Mouse (Mus musculus) intestine, embryonic 14.5 days (tissue): ENCODE data around the gene Zkscan17. TPM values are rescaled to one million over a fixed set of nuclear protein-coding genes. Genes with fewer than 3 reads are reported as not detected.

Experiments used
- ATAC-seq: fragments of 200-750 bp; cut with Nextera tagmentation; replicated peaks from 2 replicates; pipeline ENCODE4 v1.8.0; 2017; ENCODE audit warnings: low read depth, moderate number of reproducible peaks, moderate TSS enrichment, moderate library complexity; ENCODE audit not compliant: low FRiP score, low TSS enrichment
- DNase-seq: peaks from one replicate; pipeline ENCODE4 v3.0.0-alpha.2; 2018; ENCODE audit warnings: low spot score
- H3K27ac ChIP-seq: fragments of 300-500 bp; sonication (generic); 2 replicates; pipeline ENCODE4 v1.5.1; 2014; ENCODE audit warnings: low read depth, mild to moderate bottlenecking, control low read depth
- H3K27me3 ChIP-seq: fragments of 300-500 bp; sonication (generic); replicated peaks from 2 replicates; pipeline ENCODE4 v1.6.1; 2014; ENCODE audit warnings: low read length, control low read depth; ENCODE audit not compliant: control insufficient read depth, insufficient read depth
- H3K36me3 ChIP-seq: fragments of 300-500 bp; sonication (generic); 2 replicates; pipeline ENCODE4 v1.6.1; 2014; ENCODE audit warnings: low read length, control low read depth; ENCODE audit not compliant: control insufficient read depth, insufficient read depth
- H3K4me1 ChIP-seq: fragments of 300-500 bp; sonication (generic); replicated peaks from 2 replicates; pipeline ENCODE4 v1.6.1; 2014; ENCODE audit warnings: low read length, control low read depth, mixed read lengths; ENCODE audit not compliant: control insufficient read depth, insufficient read depth
- H3K4me2 ChIP-seq: fragments of 300-500 bp; sonication (generic); 2 replicates; pipeline ENCODE4 v1.6.1; 2014; ENCODE audit warnings: low read length
- H3K4me3 ChIP-seq: fragments of 300-500 bp; sonication (generic); 2 replicates; pipeline ENCODE4 v1.5.1; 2014; ENCODE audit warnings: low read depth, low read length, control low read depth, mixed read lengths
- H3K9ac ChIP-seq: fragments of 300-500 bp; sonication (generic); 2 replicates; pipeline ENCODE4 v1.6.1; 2014; ENCODE audit warnings: mild to moderate bottlenecking, low read length
- H3K9me3 ChIP-seq: fragments of 300-500 bp; sonication (generic); 2 replicates; pipeline ENCODE4 v1.6.1; 2016; ENCODE audit warnings: low read length, control low read depth; ENCODE audit not compliant: control insufficient read depth
- WGBS: fragments of 180-500 bp; shearing (Covaris S2); extraction: QIAGEN DNeasy Blood & Tissue Kit; methylation state at CpG from one replicate; pipeline ENCODE4 v1.1.7; 2014; 5-methylcytosine and 5-hydroxymethylcytosine counted together
- polyA plus RNA-seq: library from polyadenylated mRNA; unstranded; fragments of >200 nt; fragmentation: Nextera tagmentation; extraction: Ambion mirVana; gene quantifications from 2 replicates; pipeline ENCODE4 v1.2.1, GENCODE M21; 2014

Gene Zkscan17
- polyA plus RNA-seq, 1 experiment from 2014 or later = 21.0 TPM

DNA sequence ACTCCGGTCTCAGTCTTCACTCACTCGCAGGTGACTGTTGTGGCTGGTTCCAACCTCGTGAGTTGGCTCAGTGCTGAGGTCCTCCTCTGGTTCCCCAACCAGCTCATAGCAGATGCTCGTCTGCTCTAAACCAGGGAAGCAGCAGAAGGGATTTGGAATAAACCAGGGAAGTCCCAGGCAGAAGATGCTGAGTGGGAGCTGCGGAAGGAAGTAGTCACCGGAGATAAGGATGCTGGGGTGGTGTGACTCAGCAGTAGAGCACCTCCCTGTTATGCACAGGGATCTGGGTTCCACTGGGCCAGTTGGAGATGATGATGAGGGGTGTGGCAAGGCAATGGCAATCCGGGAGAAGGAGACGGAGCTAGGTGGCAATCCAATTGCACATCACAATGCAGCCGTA is 17.5 kb upstream of the Zkscan17 start:
- DNase-seq (no peak), ATAC-seq (no peak)
- no peak overlapping the region for H3K4me2 ChIP-seq
- H3K4me3 ChIP-seq = no peak overlapping the region
- H3K36me3 ChIP-seq = no peaks in the 10 kb centered on the region
- no peaks in the 10 kb centered on the region for H3K27me3 ChIP-seq
- no peaks in the 10 kb centered on the region for H3K9me3 ChIP-seq
- H3K27ac ChIP-seq = no peak overlapping the region
- WGBS = 82% methylated on average over 9 of the region's 9 CpGs
- H3K9ac ChIP-seq = no peak overlapping the region
- H3K4me1 ChIP-seq = no peaks in the 10 kb centered on the region

- Histone ChIP-seq H3K27ac (no peak overlapping the region), H3K27me3 (no peaks in the 10 kb centered on the region), H3K9me3 (no peaks in the 10 kb centered on the region), H3K36me3 (no peaks in the 10 kb centered on the region), H3K9ac (no peak overlapping the region), H3K4me1 (0 out of 2 replicates have a peak, but pooled peaks cover 3% of the 10 kb centered on the region), H3K4me3 (no peak overlapping the region), H3K4me2 (no peak overlapping the region)
- ATAC-seq (no peak), DNase-seq (no peak)
- WGBS = 82% methylated on average over 3 of the region's 3 CpGs
Measured at GRCm38 (mm10) chr11:59543376-59543775, 16.8 kb upstream of the Zkscan17 start.

DNA sequence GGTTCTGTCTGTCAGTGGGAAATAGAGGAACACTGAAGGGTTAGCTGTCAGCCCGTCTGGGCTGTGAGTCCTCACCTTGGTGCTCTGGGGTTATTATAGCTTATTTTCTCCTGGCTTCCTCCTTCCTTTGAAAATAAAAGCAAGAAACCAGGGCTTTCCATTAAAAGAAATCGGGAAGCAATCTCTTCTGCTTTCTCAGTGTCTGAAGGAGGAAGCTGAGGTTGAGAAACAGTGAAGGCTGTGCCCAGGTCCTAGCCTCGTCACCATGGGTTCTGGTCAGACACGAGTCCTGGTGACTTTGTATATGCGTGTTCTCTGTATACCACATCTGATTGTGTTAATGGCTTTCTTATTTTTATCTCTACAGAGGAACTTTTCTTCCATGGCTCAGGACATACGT is 15.9 kb upstream of the Zkscan17 start:
- peaks cover 4% of the 10 kb centered on the region; the same call in 1 of the 2 replicates for H3K4me1 ChIP-seq
- no peak overlapping the region for H3K4me2 ChIP-seq
- no peaks in the 10 kb centered on the region for H3K27me3 ChIP-seq
- ATAC-seq = no peak
- no peak overlapping the region for H3K27ac ChIP-seq
- no peak for DNase-seq
- no peaks in the 10 kb centered on the region for H3K36me3 ChIP-seq
- no peak overlapping the region for H3K9ac ChIP-seq
- no peak overlapping the region for H3K4me3 ChIP-seq
- H3K9me3 ChIP-seq = no peaks in the 10 kb centered on the region
- 73% methylated on average over 6 of the region's 6 CpGs for WGBS

GRCm38 (mm10) chr11:59541324-59541723 is 14.8 kb upstream of the Zkscan17 start, which contains the start of gene Nlrp3:
Gene Nlrp3, plus strand, starts transcription at chr11:59541568.
- Histone ChIP-seq H3K27me3 (no peaks in the 10 kb centered on the region), H3K4me3 (no peak within 1 kb of the TSS), H3K9me3 (no peaks in the 10 kb centered on the region), H3K4me1 (peaks cover 4% of the 10 kb centered on the region; the same call in 1 of the 2 replicates), H3K36me3 (no peaks in the 10 kb centered on the region), H3K4me2 (no peak within 1 kb of the TSS), H3K27ac (no peak within 1 kb of the TSS), H3K9ac (no peak within 1 kb of the TSS)
- DNase-seq (no peak), ATAC-seq (no peak)
- 51% methylated on average over 3 of the region's 3 CpGs for WGBS

- H3K9ac ChIP-seq = no peak overlapping the region
- DNase-seq = no peak
- 74% methylated on average over 3 of the region's 3 CpGs for WGBS
- no peak overlapping the region for H3K4me2 ChIP-seq
- H3K27ac ChIP-seq = no peak overlapping the region
- no peaks in the 10 kb centered on the region for H3K36me3 ChIP-seq
- no peak for ATAC-seq
- peaks cover 4% of the 10 kb centered on the region; the same call in 1 of the 2 replicates for H3K4me1 ChIP-seq
- H3K9me3 ChIP-seq = no peaks in the 10 kb centered on the region
- no peaks in the 10 kb centered on the region for H3K27me3 ChIP-seq
- H3K4me3 ChIP-seq = no peak overlapping the region
Measured at GRCm38 (mm10) chr11:59540123-59540522, 13.6 kb upstream of the Zkscan17 start.

DNA sequence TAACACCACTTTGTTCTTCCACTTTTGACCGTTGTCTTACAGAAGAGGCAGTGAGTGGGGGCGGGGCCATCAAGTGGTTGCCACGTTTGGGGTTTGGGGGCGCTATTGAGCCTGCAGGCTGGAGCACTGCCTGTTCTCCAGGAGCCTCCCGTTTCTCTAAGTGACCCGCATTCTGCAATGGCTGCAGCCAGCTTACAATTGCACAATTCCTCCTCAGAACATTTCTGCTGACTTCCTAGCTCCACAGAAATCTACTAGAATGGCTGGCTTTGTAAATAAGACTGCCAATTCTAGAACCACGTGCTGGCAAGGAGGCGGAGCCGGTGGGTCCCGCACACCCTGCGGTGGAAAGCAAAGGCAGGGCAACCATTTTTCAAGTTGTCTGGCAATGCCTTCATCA is 11.8 kb upstream of the Zkscan17 start:
- WGBS = 32% methylated on average over 11 of the region's 11 CpGs
- no peaks in the 10 kb centered on the region for H3K36me3 ChIP-seq
- H3K4me3 ChIP-seq = no peak overlapping the region
- H3K9ac ChIP-seq = no peak overlapping the region
- H3K4me1 ChIP-seq = peaks cover 4% of the 10 kb centered on the region; the same call in 1 of the 2 replicates
- no peaks in the 10 kb centered on the region for H3K27me3 ChIP-seq
- no peak overlapping the region for H3K27ac ChIP-seq
- no peaks in the 10 kb centered on the region for H3K9me3 ChIP-seq
- ATAC-seq (no peak), DNase-seq (peak; percentile 58)
- peak overlapping the region; percentile 21 for H3K4me2 ChIP-seq

- Histone ChIP-seq H3K9me3 (no peaks in the 10 kb centered on the region), H3K4me1 (peaks cover 4% of the 10 kb centered on the region; the same call in 1 of the 2 replicates), H3K4me3 (no peak overlapping the region), H3K27ac (no peak overlapping the region), H3K4me2 (no peak overlapping the region), H3K27me3 (no peaks in the 10 kb centered on the region), H3K36me3 (no peaks in the 10 kb centered on the region), H3K9ac (no peak overlapping the region)
- ATAC-seq (no peak), DNase-seq (no peak)
- WGBS = 65% methylated on average over 16 of the region's 16 CpGs
Measured at GRCm38 (mm10) chr11:59537218-59538130, 10.9 kb upstream of the Zkscan17 start.

GRCm38 (mm10) chr11:59531562-59531961 is 5.0 kb upstream of the Zkscan17 start:
- Histone ChIP-seq H3K27me3 (no peaks in the 10 kb centered on the region), H3K9me3 (no peaks in the 10 kb centered on the region), H3K4me1 (no peaks in the 10 kb centered on the region), H3K36me3 (no peaks in the 10 kb centered on the region), H3K4me2 (no peak overlapping the region), H3K4me3 (no peak overlapping the region), H3K27ac (no peak overlapping the region), H3K9ac (no peak overlapping the region)
- ATAC-seq (no peak), DNase-seq (no peak)
- WGBS = 78% methylated on average over 5 of the region's 5 CpGs
